Mouse (Mus musculus) adrenal gland, postnatal 4 days (tissue): Measurements from ENCODE around the gene Ankrd13d. TPM values are rescaled to one million over a fixed set of nuclear protein-coding genes. Genes with fewer than 3 reads are reported as not detected.

Experiments
- DNase-seq, 2 experiments: peaks; one replicate each; pipeline ENCODE4 v3.0.0; 2021 to 2022; ENCODE audit warnings: low spot score in 2 of 2, mixed read lengths in 2 of 2
- microRNA-seq: library from miRNA; unstranded; fragments of <30 nt; microRNA quantifications from one replicate; pipeline ENCODE4 v1.2.0, GENCODE M21; 2021
- total RNA-seq, 2 experiments: library from RNA; stranded (reverse); gene quantifications; 2 replicates each; pipeline ENCODE4 v1.2.3; 2021

Gene Ankrd13d
- total RNA-seq, 2 experiments from 2014 or later = 8.2 to 8.8 TPM

GRCm38 (mm10) chr19:4227894-4228678, 54.9 kb downstream of the Ankrd13d start:
- DNase-seq = no peak

- DNase-seq = no peak
Measured at GRCm38 (mm10) chr19:4227446-4227845, 55.5 kb downstream of the Ankrd13d start.

- no peak for DNase-seq
Measured at GRCm38 (mm10) chr19:4226779-4227178, 56.2 kb downstream of the Ankrd13d start.

GRCm38 (mm10) chr19:4222165-4222564, 60.8 kb downstream of the Ankrd13d start:
- DNase-seq = no peak

- no peak for DNase-seq
Measured at GRCm38 (mm10) chr19:4220957-4221743, 61.8 kb downstream of the Ankrd13d start.

- no peak for DNase-seq
Measured at GRCm38 (mm10) chr19:4220416-4220815, 62.5 kb downstream of the Ankrd13d start.

Small RNA genes within 50 kb of the gene (microRNA-seq; reads per million reads assigned to microRNA genes)
- 1.3 reads per million for gene Mir6985

Other genes with a start within 250 kb of the Ankrd13d start
- 100 to 1,000 TPM; 258 to 283 TPM for gene Gstp1, start 245.2 kb downstream of the Ankrd13d start, total RNA-seq
- gene Gstp2, start 237.1 kb downstream of the Ankrd13d start, total RNA-seq = 10 to 100 TPM; 52.6 to 68.8 TPM
- 10 to 100 TPM in 1 of 2 experiments, 1 to 10 TPM in 1; 1.9 to 37.5 TPM for gene Gstp3, start 223.6 kb downstream of the Ankrd13d start, total RNA-seq
- 1 to 10 TPM in 1 of 2 experiments, not detected in 1; 1.2 TPM for gene Cabp2, start 201.6 kb downstream of the Ankrd13d start, total RNA-seq
- 10 to 100 TPM; 45.8 to 47.3 TPM for gene Cdk2ap2, start 186.0 kb downstream of the Ankrd13d start, total RNA-seq
- 10 to 100 TPM; 51.6 to 65.0 TPM for gene Pitpnm1, start 183.1 kb downstream of the Ankrd13d start, total RNA-seq
- gene Aip, start 157.3 kb downstream of the Ankrd13d start, total RNA-seq = 10 to 100 TPM; 86.1 to 88.5 TPM
- gene Gpr152, start 143.3 kb downstream of the Ankrd13d start, total RNA-seq = under 1 TPM; 0.08 to 0.14 TPM
- under 1 TPM in 1 of 2 experiments, not detected in 1; 0.20 TPM for gene Cabp4, start 139.1 kb downstream of the Ankrd13d start, total RNA-seq
- gene Coro1b, start 134.5 kb downstream of the Ankrd13d start, total RNA-seq = 100 to 1,000 TPM; 192 to 203 TPM
- gene Ptprcap, start 129.5 kb downstream of the Ankrd13d start, total RNA-seq = 1 to 10 TPM; 5.1 to 5.2 TPM
- gene Rps6kb2, start 119.8 kb downstream of the Ankrd13d start, total RNA-seq = 10 to 100 TPM; 46.6 to 50.0 TPM
- gene Carns1, start 107.7 kb downstream of the Ankrd13d start, total RNA-seq = 1 to 10 TPM; 5.5 to 7.3 TPM
- 1 to 10 TPM; 3.2 to 4.3 TPM for gene Tbc1d10c, start 91.9 kb downstream of the Ankrd13d start, total RNA-seq
- gene Ppp1ca, start 91.1 kb downstream of the Ankrd13d start, total RNA-seq = 100 to 1,000 TPM; 464 to 467 TPM
- gene Rad9a, start 81.5 kb downstream of the Ankrd13d start, total RNA-seq = 10 to 100 TPM; 14.7 to 16.2 TPM
- gene Clcf1, start 68.9 kb downstream of the Ankrd13d start, total RNA-seq = 10 to 100 TPM; 10.0 to 10.7 TPM
- gene AC109138.7, start 68.8 kb downstream of the Ankrd13d start, total RNA-seq = not detected
- 10 to 100 TPM; 32.7 to 34.3 TPM for gene Pold4, start 51.2 kb downstream of the Ankrd13d start, total RNA-seq
- gene Ssh3, start 14.0 kb downstream of the Ankrd13d start, total RNA-seq = 10 to 100 TPM; 37.6 to 40.9 TPM
- 10 to 100 TPM; 54.6 to 57.8 TPM for gene Grk2, start 23.1 kb upstream of the Ankrd13d start, total RNA-seq
- gene Kdm2a, start 115.1 kb upstream of the Ankrd13d start, total RNA-seq = 100 to 1,000 TPM; 104 to 106 TPM
- gene Rhod, start 156.3 kb upstream of the Ankrd13d start, total RNA-seq = 10 to 100 TPM; 18.0 to 19.7 TPM
- gene Syt12, start 194.3 kb upstream of the Ankrd13d start, total RNA-seq = 10 to 100 TPM; 21.0 to 21.4 TPM
- 1 to 10 TPM; 2.0 to 4.1 TPM for gene 2010003K11Rik, start 215.4 kb upstream of the Ankrd13d start, total RNA-seq
- 100 to 1,000 TPM; 215 to 218 TPM for gene Pcx, start 227.3 kb upstream of the Ankrd13d start, total RNA-seq